ENCODE assay signal across 8 mouse cellular contexts in the genomic region with DNA sequence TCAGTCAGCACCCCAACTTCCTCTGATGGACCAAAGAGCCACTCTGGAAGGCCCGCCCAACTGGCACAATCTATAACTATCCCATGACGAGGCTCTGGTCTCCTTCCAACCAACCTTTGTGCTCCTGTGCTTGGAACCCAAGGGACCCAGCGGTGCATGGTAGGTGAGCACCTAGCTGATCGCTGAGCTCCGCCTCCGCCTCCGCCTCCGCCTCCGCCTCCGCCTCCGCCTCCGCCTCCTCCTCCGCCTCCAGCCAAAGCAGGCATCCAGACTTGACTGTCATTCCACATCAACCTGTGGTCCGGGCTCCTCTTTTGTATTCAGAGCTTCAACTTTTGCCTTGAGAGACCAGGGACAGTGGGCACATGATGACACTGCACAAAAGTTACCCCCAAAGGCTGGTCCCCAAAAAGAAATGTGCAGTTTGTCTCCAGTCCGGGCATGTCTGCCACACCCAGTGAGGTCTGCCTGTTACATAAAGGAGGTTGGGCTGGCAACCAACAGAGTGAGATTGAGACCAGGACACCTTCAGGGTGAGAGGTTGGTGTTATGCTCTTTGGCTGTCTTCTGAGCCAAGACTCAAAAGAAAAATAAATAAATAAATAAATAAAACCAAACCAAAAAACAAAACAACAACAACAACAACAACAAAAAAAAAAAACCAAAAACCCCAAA.
A peak's percentile ranks its signal among the peaks of the same experiment; 100 is the strongest.
DNase-seq lines count a peak whose midpoint lies in the region; ATAC-seq and TF ChIP-seq lines count a peak whose summit lies in the region.

No protein-coding gene starts in this region.

- DNase-seq in cerebellum, adult 2 months = peak; percentile 15 to 22
- no peak for DNase-seq in cerebellum, postnatal 14 days
- DNase-seq in adrenal gland, adult 8-10 months = peak; percentile 15
- no peak for DNase-seq in intestine, embryonic 14.5 days (ENCODE audit: low spot score)
- DNase-seq in liver, embryonic 13.5 days = peak; percentile 68
- no peak for DNase-seq in gastrocnemius, postnatal 25 days
- DNase-seq in hindbrain, postnatal 0 days (ENCODE audit: low spot score) = no peak

- peak; percentile 71; the same call in 1 of the 2 replicates for ATAC-seq in intestine, embryonic 14.5 days (replicated peaks; ENCODE audit: low FRiP score, low TSS enrichment, low read depth)
- ATAC-seq in liver, embryonic 13.5 days (ENCODE audit: low read depth) = peak; percentile 92
- ATAC-seq in stomach, embryonic 15.5 days (ENCODE audit: insufficient read depth, low FRiP score, low read depth) = peak; percentile 81
- no peak for ATAC-seq in hindbrain, postnatal 0 days

- H3K4me2 ChIP-seq in intestine, embryonic 14.5 days (ENCODE audit: low read length) = peak overlapping the region; percentile 29; the same call in 1 of the 2 replicates
- peak overlapping the region; percentile 70 for H3K4me2 ChIP-seq in liver, embryonic 13.5 days
- peak overlapping the region; percentile 38 for H3K4me2 ChIP-seq in stomach, embryonic 15.5 days
- H3K4me2 ChIP-seq in hindbrain, postnatal 0 days (ENCODE audit: low read depth, low read length) = no peak overlapping the region

- TF ChIP-seq POLR2A in cerebellum, adult 2 months (IDR thresholded peaks at IDR 0.05; ENCODE audit: borderline replicate concordance, insufficient read depth, low read length) = no peak

- H3K4me1 ChIP-seq in cerebellum, adult 2 months (ENCODE audit: control insufficient read depth, insufficient read depth, low read length) = no peaks in the 10 kb centered on the region
- peaks cover 3% of the 10 kb centered on the region; the same call in 1 of the 2 replicates for H3K4me1 ChIP-seq in intestine, embryonic 14.5 days (replicated peaks; ENCODE audit: control insufficient read depth, insufficient read depth, low read length)
- H3K4me1 ChIP-seq in liver, embryonic 13.5 days (replicated peaks) = peaks cover 39% of the 10 kb centered on the region
- H3K4me1 ChIP-seq in stomach, embryonic 15.5 days = 0 out of 2 replicates have a peak, but pooled peaks cover 3% of the 10 kb centered on the region
- no peaks in the 10 kb centered on the region for H3K4me1 ChIP-seq in hindbrain, postnatal 0 days (ENCODE audit: insufficient read depth, low read length)

- no peaks in the 10 kb centered on the region for H3K9me3 ChIP-seq in intestine, embryonic 14.5 days (ENCODE audit: control insufficient read depth, low read length)
- H3K9me3 ChIP-seq in liver, embryonic 13.5 days (replicated peaks) = no peaks in the 10 kb centered on the region
- H3K9me3 ChIP-seq in stomach, embryonic 15.5 days = no peaks in the 10 kb centered on the region
- no peaks in the 10 kb centered on the region for H3K9me3 ChIP-seq in hindbrain, postnatal 0 days (ENCODE audit: low read length)

- WGBS in cerebellum, adult 2 months = 78% methylated on average over 15 of the region's 15 CpGs
- WGBS in intestine, embryonic 14.5 days = 48% methylated on average over 15 of the region's 15 CpGs
- WGBS in liver, embryonic 13.5 days (ENCODE audit: insufficient replicate concordance) = 28% methylated on average over 15 of the region's 15 CpGs
- WGBS in stomach, embryonic 15.5 days = 41% methylated on average over 15 of the region's 15 CpGs
- 79% methylated on average over 15 of the region's 15 CpGs for WGBS in hindbrain, postnatal 0 days

- TF ChIP-seq CTCF in cerebellum, adult 2 months (IDR thresholded peaks at IDR 0.05; ENCODE audit: borderline replicate concordance, insufficient read depth, low read depth, low read length) = no peak
- TF ChIP-seq CTCF in hindbrain, postnatal 0 days (IDR thresholded peaks at IDR 0.05; ENCODE audit: low read depth) = no peak

- H3K27me3 ChIP-seq in cerebellum, adult 2 months (ENCODE audit: control insufficient read depth, insufficient read depth, low read length) = no peaks in the 10 kb centered on the region
- no peaks in the 10 kb centered on the region for H3K27me3 ChIP-seq in intestine, embryonic 14.5 days (replicated peaks; ENCODE audit: control insufficient read depth, insufficient read depth, low read length)
- peaks cover 16% of the 10 kb centered on the region; the same call in 1 of the 2 replicates for H3K27me3 ChIP-seq in liver, embryonic 13.5 days
- H3K27me3 ChIP-seq in stomach, embryonic 15.5 days (replicated peaks) = no peaks in the 10 kb centered on the region
- H3K27me3 ChIP-seq in hindbrain, postnatal 0 days (ENCODE audit: insufficient read depth, low read length) = no peaks in the 10 kb centered on the region

- no peak overlapping the region for H3K4me3 ChIP-seq in cerebellum, adult 2 months (replicated peaks; ENCODE audit: insufficient read depth, low read depth, low read length)
- no peak overlapping the region for H3K4me3 ChIP-seq in intestine, embryonic 14.5 days (ENCODE audit: low read depth, low read length)
- peak overlapping the region; percentile 49 for H3K4me3 ChIP-seq in liver, embryonic 13.5 days (replicated peaks)
- 0 out of 2 replicates have a peak overlapping the region, but pooled peaks have one; percentile 7 for H3K4me3 ChIP-seq in stomach, embryonic 15.5 days (replicated peaks)
- H3K4me3 ChIP-seq in hindbrain, postnatal 0 days (ENCODE audit: low read length) = no peak overlapping the region

- H3K27ac ChIP-seq in cerebellum, adult 2 months (ENCODE audit: insufficient read depth, low read length) = no peak overlapping the region
- H3K27ac ChIP-seq in intestine, embryonic 14.5 days (ENCODE audit: low read depth) = no peak overlapping the region
- H3K27ac ChIP-seq in liver, embryonic 13.5 days = peak overlapping the region; percentile 58
- no peak overlapping the region for H3K27ac ChIP-seq in stomach, embryonic 15.5 days
- H3K27ac ChIP-seq in hindbrain, postnatal 0 days = no peak overlapping the region

- H3K36me3 ChIP-seq in intestine, embryonic 14.5 days (ENCODE audit: control insufficient read depth, insufficient read depth, low read length) = no peaks in the 10 kb centered on the region
- H3K36me3 ChIP-seq in liver, embryonic 13.5 days = no peaks in the 10 kb centered on the region
- H3K36me3 ChIP-seq in stomach, embryonic 15.5 days = no peaks in the 10 kb centered on the region
- no peaks in the 10 kb centered on the region for H3K36me3 ChIP-seq in hindbrain, postnatal 0 days (ENCODE audit: insufficient read depth, low read length)

- H3K9ac ChIP-seq in intestine, embryonic 14.5 days (ENCODE audit: low read length) = no peak overlapping the region
- peak overlapping the region; percentile 51 for H3K9ac ChIP-seq in liver, embryonic 13.5 days
- no peak overlapping the region for H3K9ac ChIP-seq in stomach, embryonic 15.5 days
- H3K9ac ChIP-seq in hindbrain, postnatal 0 days (replicated peaks; ENCODE audit: low read length) = no peak overlapping the region

Comparison
In these comparisons a context has a peak if more than half of its experiments do, and no peak if none do; other contexts are left out.
1. DNase-seq: peak in cerebellum, adult 2 months (2 of 2), adrenal gland, adult 8-10 months (single experiment) and liver, embryonic 13.5 days (single experiment); none in cerebellum, postnatal 14 days (0 of 2), intestine, embryonic 14.5 days (single experiment), gastrocnemius, postnatal 25 days (single experiment) and hindbrain, postnatal 0 days (single experiment).
2. H3K4me3 ChIP-seq: peak in liver, embryonic 13.5 days (single experiment) and stomach, embryonic 15.5 days (single experiment); none in cerebellum, adult 2 months (single experiment), intestine, embryonic 14.5 days (single experiment) and hindbrain, postnatal 0 days (single experiment).